Mouse (Mus musculus): ENCODE data around the gene Sart1. TPM values are rescaled to one million over a fixed set of nuclear protein-coding genes. Genes with fewer than 3 reads are reported as not detected.

Sart1 gene
- polyA plus RNA-seq, 1 experiment from 2014 or later: 58.3 TPM

- Histone ChIP-seq H3K36me3 (ENCODE audit: control insufficient read depth, insufficient read depth, low read length) (peaks cover 63% of the 10 kb centered on the region), H3K9ac (ENCODE audit: low read length) (no peak overlapping the region), H3K9me3 (replicated peaks; ENCODE audit: control insufficient read depth, low read length) (no peaks in the 10 kb centered on the region), H3K4me3 (ENCODE audit: low read depth, low read length) (no peak overlapping the region), H3K4me2 (ENCODE audit: low read length) (no peak overlapping the region), H3K27me3 (replicated peaks; ENCODE audit: control insufficient read depth, insufficient read depth, low read length) (no peaks in the 10 kb centered on the region), H3K4me1 (ENCODE audit: control insufficient read depth, insufficient read depth, low read length) (peaks cover 5% of the 10 kb centered on the region), H3K27ac (ENCODE audit: low read depth, low read length) (no peak overlapping the region)
- DNase-seq (ENCODE audit: low spot score) (no peak), ATAC-seq (no peak)
- 96% methylated on average over 7 of the region's 7 CpGs for WGBS
These were observed 15.8 kb downstream of the Sart1 start for GRCm38 (mm10) chr19:5372724-5373123.

- Histone ChIP-seq H3K4me2 (ENCODE audit: low read length) (no peak overlapping the region), H3K4me1 (ENCODE audit: control insufficient read depth, insufficient read depth, low read length) (peaks cover 8% of the 10 kb centered on the region), H3K9ac (ENCODE audit: low read length) (no peak overlapping the region), H3K36me3 (ENCODE audit: control insufficient read depth, insufficient read depth, low read length) (peaks cover 59% of the 10 kb centered on the region), H3K27me3 (replicated peaks; ENCODE audit: control insufficient read depth, insufficient read depth, low read length) (no peaks in the 10 kb centered on the region), H3K4me3 (ENCODE audit: low read depth, low read length) (no peak overlapping the region), H3K9me3 (replicated peaks; ENCODE audit: control insufficient read depth, low read length) (no peaks in the 10 kb centered on the region), H3K27ac (ENCODE audit: low read depth, low read length) (no peak overlapping the region)
- ATAC-seq (no peak), DNase-seq (ENCODE audit: low spot score) (no peak)
- WGBS: 95% methylated on average over 3 of the region's 3 CpGs
These were observed 17.6 kb downstream of the Sart1 start for GRCm38 (mm10) chr19:5370932-5371331.

GRCm38 (mm10) chr19:5367455-5367854 lies 21.0 kb downstream of the Sart1 start:
- Histone ChIP-seq H3K4me1 (ENCODE audit: control insufficient read depth, insufficient read depth, low read length) (peaks cover 13% of the 10 kb centered on the region), H3K27ac (ENCODE audit: low read depth, low read length) (peak overlapping the region; percentile 92; the same call in 1 of the 2 replicates), H3K36me3 (ENCODE audit: control insufficient read depth, insufficient read depth, low read length) (peaks cover 58% of the 10 kb centered on the region), H3K9ac (ENCODE audit: low read length) (peak overlapping the region; percentile 85), H3K4me2 (ENCODE audit: low read length) (peak overlapping the region; percentile 89), H3K9me3 (replicated peaks; ENCODE audit: control insufficient read depth, low read length) (no peaks in the 10 kb centered on the region), H3K27me3 (replicated peaks; ENCODE audit: control insufficient read depth, insufficient read depth, low read length) (no peaks in the 10 kb centered on the region), H3K4me3 (ENCODE audit: low read depth, low read length) (peak overlapping the region; percentile 97)
- DNase-seq (ENCODE audit: low spot score) (no peak), ATAC-seq (no peak)
- 11% methylated on average over 11 of the region's 11 CpGs for WGBS

GRCm38 (mm10) chr19:5367053-5367359 lies 21.5 kb downstream of the Sart1 start, which contains the start of gene Banf1:
Banf1 (minus strand) TSS chr19:5367168.
- peak; percentile 12; the same call in 1 of the 2 replicates for ATAC-seq
- Histone ChIP-seq H3K27ac (ENCODE audit: low read depth, low read length) (peak within 1 kb of the TSS; percentile 92), H3K36me3 (ENCODE audit: control insufficient read depth, insufficient read depth, low read length) (peaks cover 53% of the 10 kb centered on the region), H3K4me2 (ENCODE audit: low read length) (peak within 1 kb of the TSS; percentile 89), H3K9me3 (replicated peaks; ENCODE audit: control insufficient read depth, low read length) (no peaks in the 10 kb centered on the region), H3K4me1 (ENCODE audit: control insufficient read depth, insufficient read depth, low read length) (peaks cover 13% of the 10 kb centered on the region), H3K4me3 (ENCODE audit: low read depth, low read length) (peak within 1 kb of the TSS; percentile 97), H3K9ac (ENCODE audit: low read length) (peak within 1 kb of the TSS; percentile 85), H3K27me3 (replicated peaks; ENCODE audit: control insufficient read depth, insufficient read depth, low read length) (no peaks in the 10 kb centered on the region)
- WGBS: 0% methylated on average over 33 of the region's 33 CpGs
- DNase-seq (ENCODE audit: low spot score): no peak

GRCm38 (mm10) chr19:5366175-5367052 lies 22.1 kb downstream of the Sart1 start, which contains the start of gene Eif1ad:
Eif1ad (plus strand) TSS chr19:5366741.
- peak within 1 kb of the TSS; percentile 85 for H3K9ac ChIP-seq (ENCODE audit: low read length)

GRCm38 (mm10) chr19:5365751-5366150 lies 22.8 kb downstream of the Sart1 start:
- Histone ChIP-seq H3K4me2 (ENCODE audit: low read length) (peak overlapping the region; percentile 89), H3K27ac (ENCODE audit: low read depth, low read length) (peak overlapping the region; percentile 92), H3K4me1 (ENCODE audit: control insufficient read depth, insufficient read depth, low read length) (peaks cover 13% of the 10 kb centered on the region), H3K9me3 (replicated peaks; ENCODE audit: control insufficient read depth, low read length) (no peaks in the 10 kb centered on the region), H3K9ac (ENCODE audit: low read length) (peak overlapping the region; percentile 85), H3K36me3 (ENCODE audit: control insufficient read depth, insufficient read depth, low read length) (peaks cover 43% of the 10 kb centered on the region), H3K4me3 (ENCODE audit: low read depth, low read length) (peak overlapping the region; percentile 97), H3K27me3 (replicated peaks; ENCODE audit: control insufficient read depth, insufficient read depth, low read length) (no peaks in the 10 kb centered on the region)
- no peak for DNase-seq (ENCODE audit: low spot score)
- ATAC-seq: no peak
- WGBS: 14% methylated on average over 11 of the region's 11 CpGs

More at GRCm38 (mm10) chr19:5366175-5367052, 22.1 kb downstream of the Sart1 start, which contains the start of gene Eif1ad:
- Histone ChIP-seq H3K36me3 (ENCODE audit: control insufficient read depth, insufficient read depth, low read length) (peaks cover 48% of the 10 kb centered on the region), H3K27ac (ENCODE audit: low read depth, low read length) (peak within 1 kb of the TSS; percentile 92), H3K27me3 (replicated peaks; ENCODE audit: control insufficient read depth, insufficient read depth, low read length) (no peaks in the 10 kb centered on the region), H3K9me3 (replicated peaks; ENCODE audit: control insufficient read depth, low read length) (no peaks in the 10 kb centered on the region), H3K4me3 (ENCODE audit: low read depth, low read length) (peak within 1 kb of the TSS; percentile 97), H3K4me2 (ENCODE audit: low read length) (peak within 1 kb of the TSS; percentile 89), H3K4me1 (ENCODE audit: control insufficient read depth, insufficient read depth, low read length) (peaks cover 13% of the 10 kb centered on the region)
- WGBS: under 1% methylated on average over 72 of the region's 92 CpGs
- DNase-seq (ENCODE audit: low spot score): peak; percentile 99
- peak; percentile 96 for ATAC-seq

GRCm38 (mm10) chr19:5364124-5364523 lies 24.4 kb downstream of the Sart1 start:
- no peak for ATAC-seq
- no peak overlapping the region for H3K27ac ChIP-seq (ENCODE audit: low read depth, low read length)
- 92% methylated on average over 2 of the region's 2 CpGs for WGBS

DNA sequence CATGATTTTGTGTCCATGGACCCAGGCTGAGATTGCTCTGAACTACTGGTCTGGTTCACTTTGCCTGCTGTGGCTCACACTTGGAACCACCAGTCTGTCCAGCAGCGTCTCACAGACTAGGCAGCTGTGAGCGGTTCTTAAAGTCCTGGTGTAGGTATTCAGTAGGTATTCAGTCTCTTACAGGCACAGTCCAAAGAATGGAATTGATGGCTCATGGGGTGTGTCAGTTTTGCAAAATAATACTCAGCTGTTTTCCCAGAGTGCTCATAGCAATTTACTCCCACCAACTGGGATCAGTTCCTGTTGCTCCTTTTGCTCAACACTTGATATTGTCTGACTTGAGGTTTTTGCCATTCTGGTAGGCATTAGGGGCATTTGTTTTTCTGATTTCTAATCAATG lies 26.3 kb downstream of the Sart1 start:
- H3K27ac ChIP-seq (ENCODE audit: low read depth, low read length): no peak overlapping the region
- peaks cover 17% of the 10 kb centered on the region for H3K36me3 ChIP-seq (ENCODE audit: control insufficient read depth, insufficient read depth, low read length)
- DNase-seq (ENCODE audit: low spot score): no peak
- 78% methylated on average over 2 of the region's 2 CpGs for WGBS
- no peaks in the 10 kb centered on the region for H3K27me3 ChIP-seq (replicated peaks; ENCODE audit: control insufficient read depth, insufficient read depth, low read length)
- ATAC-seq: no peak
- no peak overlapping the region for H3K4me3 ChIP-seq (ENCODE audit: low read depth, low read length)
- H3K4me2 ChIP-seq (ENCODE audit: low read length): no peak overlapping the region
- peaks cover 5% of the 10 kb centered on the region for H3K4me1 ChIP-seq (ENCODE audit: control insufficient read depth, insufficient read depth, low read length)
- H3K9me3 ChIP-seq (replicated peaks; ENCODE audit: control insufficient read depth, low read length): no peaks in the 10 kb centered on the region
- H3K9ac ChIP-seq (ENCODE audit: low read length): no peak overlapping the region

More at GRCm38 (mm10) chr19:5364124-5364523, 24.4 kb downstream of the Sart1 start:
- no peak for DNase-seq (ENCODE audit: low spot score)
- Histone ChIP-seq H3K9ac (ENCODE audit: low read length) (no peak overlapping the region), H3K4me1 (ENCODE audit: control insufficient read depth, insufficient read depth, low read length) (peaks cover 13% of the 10 kb centered on the region), H3K4me2 (ENCODE audit: low read length) (no peak overlapping the region), H3K9me3 (replicated peaks; ENCODE audit: control insufficient read depth, low read length) (no peaks in the 10 kb centered on the region), H3K36me3 (ENCODE audit: control insufficient read depth, insufficient read depth, low read length) (peaks cover 27% of the 10 kb centered on the region), H3K27me3 (replicated peaks; ENCODE audit: control insufficient read depth, insufficient read depth, low read length) (no peaks in the 10 kb centered on the region), H3K4me3 (ENCODE audit: low read depth, low read length) (no peak overlapping the region)

DNA sequence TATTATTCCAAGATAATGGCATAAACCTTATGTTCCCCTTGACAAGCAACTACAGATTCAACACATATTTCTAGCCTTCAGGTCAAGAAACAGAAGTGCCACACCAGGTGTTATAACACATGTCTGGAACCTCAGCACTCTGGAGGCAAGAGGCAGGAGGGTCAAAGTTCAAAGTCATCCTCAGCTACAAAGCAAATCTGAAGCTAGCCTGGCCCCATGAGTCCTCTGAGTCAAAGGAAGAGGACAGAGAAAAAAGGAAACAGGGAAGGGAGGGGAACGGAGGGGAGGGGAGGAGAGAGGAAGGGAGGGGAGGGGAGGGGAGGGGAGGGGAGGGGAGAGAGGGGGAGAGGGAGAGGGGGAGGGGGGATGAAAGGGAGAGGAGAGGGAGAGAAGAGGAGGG lies 32.4 kb downstream of the Sart1 start:
- H3K9ac ChIP-seq (ENCODE audit: low read length): no peak overlapping the region
- H3K9me3 ChIP-seq (replicated peaks; ENCODE audit: control insufficient read depth, low read length): no peaks in the 10 kb centered on the region
- no peaks in the 10 kb centered on the region for H3K27me3 ChIP-seq (replicated peaks; ENCODE audit: control insufficient read depth, insufficient read depth, low read length)
- WGBS: no CpG with 5 or more reads among the region's 1 CpGs
- no peak overlapping the region for H3K4me3 ChIP-seq (ENCODE audit: low read depth, low read length)
- H3K4me1 ChIP-seq (ENCODE audit: control insufficient read depth, insufficient read depth, low read length): no peaks in the 10 kb centered on the region
- ATAC-seq (no peak), DNase-seq (ENCODE audit: low spot score) (no peak)
- no peaks in the 10 kb centered on the region for H3K36me3 ChIP-seq (ENCODE audit: control insufficient read depth, insufficient read depth, low read length)
- H3K4me2 ChIP-seq (ENCODE audit: low read length): no peak overlapping the region
- H3K27ac ChIP-seq (ENCODE audit: low read depth, low read length): no peak overlapping the region

Data from forebrain, embryonic 14.5 days (tissue).